Mouse (Mus musculus): Measurements from ENCODE around the gene Tshz3.

The Tshz3 gene

GRCm38 (mm10) chr7:36697856-36698588 is at the start of gene Tshz3:
Gene Tshz3, plus strand, starts transcription at chr7:36698118.
- peak in 1 of 2 experiments; percentile 9 for DNase-seq

- no peak for DNase-seq
Observed at GRCm38 (mm10) chr7:36655931-36656330, 42.0 kb upstream of the Tshz3 start.

GRCm38 (mm10) chr7:36656401-36656800 is 41.5 kb upstream of the Tshz3 start:
- DNase-seq = no peak

GRCm38 (mm10) chr7:36658331-36658730 is 39.6 kb upstream of the Tshz3 start:
- DNase-seq = no peak

- no peak for DNase-seq
Observed at GRCm38 (mm10) chr7:36659265-36659664, 38.7 kb upstream of the Tshz3 start.

- no peak for DNase-seq
Observed at GRCm38 (mm10) chr7:36660654-36661053, 37.3 kb upstream of the Tshz3 start.

- no peak for DNase-seq
Observed at GRCm38 (mm10) chr7:36663431-36663830, 34.5 kb upstream of the Tshz3 start.

- no peak for DNase-seq
Observed at GRCm38 (mm10) chr7:36667767-36668166, 30.2 kb upstream of the Tshz3 start.

GRCm38 (mm10) chr7:36678031-36678430 is 19.9 kb upstream of the Tshz3 start:
- no peak for DNase-seq

GRCm38 (mm10) chr7:36678510-36678909 is 19.4 kb upstream of the Tshz3 start:
- DNase-seq = no peak

GRCm38 (mm10) chr7:36679031-36679618 is 18.8 kb upstream of the Tshz3 start:
- no peak for DNase-seq

- no peak for DNase-seq
Observed at GRCm38 (mm10) chr7:36679866-36680458, 18.0 kb upstream of the Tshz3 start.

- DNase-seq = no peak
Observed at GRCm38 (mm10) chr7:36687508-36687907, 10.4 kb upstream of the Tshz3 start.

- no peak for DNase-seq
Observed at GRCm38 (mm10) chr7:36689049-36689793, 8.7 kb upstream of the Tshz3 start.

GRCm38 (mm10) chr7:36690551-36690950 is 7.4 kb upstream of the Tshz3 start:
- DNase-seq = no peak

GRCm38 (mm10) chr7:36691617-36692016 is 6.3 kb upstream of the Tshz3 start:
- no peak for DNase-seq

- no peak for DNase-seq
Observed at GRCm38 (mm10) chr7:36692381-36692780, 5.5 kb upstream of the Tshz3 start.

GRCm38 (mm10) chr7:36693081-36693480 is 4.8 kb upstream of the Tshz3 start:
- DNase-seq = no peak

- DNase-seq = no peak
Observed at GRCm38 (mm10) chr7:36694642-36695191, 3.2 kb upstream of the Tshz3 start.

- DNase-seq = no peak
Observed at GRCm38 (mm10) chr7:36695276-36695675, 2.6 kb upstream of the Tshz3 start.

GRCm38 (mm10) chr7:36695791-36696241 is 2.1 kb upstream of the Tshz3 start:
- no peak for DNase-seq

- DNase-seq = no peak
Observed at GRCm38 (mm10) chr7:36696406-36697117, 1.4 kb upstream of the Tshz3 start.

All from thymus, adult 18-20 months (tissue).